Mouse (Mus musculus): Measurements from ENCODE around the gene Supt5. TPM values are rescaled to one million over a fixed set of nuclear protein-coding genes. Genes with fewer than 3 reads are reported as not detected.
A peak's percentile ranks its signal among the peaks of the same experiment; 100 is the strongest.

Gene Supt5
- polyA plus RNA-seq, 1 experiment from 2014 or later = 70.5 TPM

- peak overlapping the region; percentile 98 for H3K27ac ChIP-seq (replicated peaks; ENCODE audit: low read depth, low read length)
- H3K4me3 ChIP-seq (ENCODE audit: low read depth, low read length) = peak overlapping the region; percentile 76
- peak overlapping the region; percentile 94 for H3K4me2 ChIP-seq (ENCODE audit: low read depth, low read length)
- under 1% methylated on average over 23 of the region's 43 CpGs for WGBS
- H3K4me1 ChIP-seq (ENCODE audit: control insufficient read depth, insufficient read depth, low read length) = peaks cover 20% of the 10 kb centered on the region
- DNase-seq (ENCODE audit: low spot score) = peak; percentile 78
- ATAC-seq (ENCODE audit: low read depth) = no peak
- peak overlapping the region; percentile 85 for H3K9ac ChIP-seq (ENCODE audit: low read depth, low read length)
- H3K36me3 ChIP-seq (ENCODE audit: control insufficient read depth, insufficient read depth, low read length) = peaks cover 39% of the 10 kb centered on the region
- no peaks in the 10 kb centered on the region for H3K9me3 ChIP-seq (ENCODE audit: control insufficient read depth, low read length)
- H3K27me3 ChIP-seq (replicated peaks; ENCODE audit: control insufficient read depth, insufficient read depth, low read length) = no peaks in the 10 kb centered on the region
Measured at GRCm38 (mm10) chr7:28371514-28371989, 33.0 kb upstream of the Supt5 start.

GRCm38 (mm10) chr7:28370977-28371513, 32.5 kb upstream of the Supt5 start:
- Histone ChIP-seq H3K27me3 (replicated peaks; ENCODE audit: control insufficient read depth, insufficient read depth, low read length) (no peaks in the 10 kb centered on the region), H3K36me3 (ENCODE audit: control insufficient read depth, insufficient read depth, low read length) (peaks cover 44% of the 10 kb centered on the region), H3K9ac (ENCODE audit: low read depth, low read length) (peak overlapping the region; percentile 85), H3K9me3 (ENCODE audit: control insufficient read depth, low read length) (no peaks in the 10 kb centered on the region), H3K4me1 (ENCODE audit: control insufficient read depth, insufficient read depth, low read length) (peaks cover 15% of the 10 kb centered on the region), H3K27ac (replicated peaks; ENCODE audit: low read depth, low read length) (peak overlapping the region; percentile 98), H3K4me2 (ENCODE audit: low read depth, low read length) (peak overlapping the region; percentile 94), H3K4me3 (ENCODE audit: low read depth, low read length) (peak overlapping the region; percentile 76)
- ATAC-seq (ENCODE audit: low read depth) = no peak
- DNase-seq (ENCODE audit: low spot score) = peak; percentile 36
- WGBS = 3% methylated on average over 11 of the region's 11 CpGs

- peaks cover 54% of the 10 kb centered on the region for H3K36me3 ChIP-seq (ENCODE audit: control insufficient read depth, insufficient read depth, low read length)
- H3K4me1 ChIP-seq (ENCODE audit: control insufficient read depth, insufficient read depth, low read length) = peaks cover 14% of the 10 kb centered on the region
- no peak for DNase-seq (ENCODE audit: low spot score)
- WGBS = 87% methylated on average over 14 of the region's 14 CpGs
- ATAC-seq (ENCODE audit: low read depth) = no peak
- H3K4me3 ChIP-seq (ENCODE audit: low read depth, low read length) = peak overlapping the region; percentile 76
- peak overlapping the region; percentile 85 for H3K9ac ChIP-seq (ENCODE audit: low read depth, low read length)
- no peaks in the 10 kb centered on the region for H3K27me3 ChIP-seq (replicated peaks; ENCODE audit: control insufficient read depth, insufficient read depth, low read length)
- no peaks in the 10 kb centered on the region for H3K9me3 ChIP-seq (ENCODE audit: control insufficient read depth, low read length)
- peak overlapping the region; percentile 94 for H3K4me2 ChIP-seq (ENCODE audit: low read depth, low read length)
- no peak overlapping the region for H3K27ac ChIP-seq (replicated peaks; ENCODE audit: low read depth, low read length)
Measured at GRCm38 (mm10) chr7:28370051-28370450, 31.5 kb upstream of the Supt5 start.

GRCm38 (mm10) chr7:28368276-28368920, 29.9 kb upstream of the Supt5 start:
- ATAC-seq (ENCODE audit: low read depth) (no peak), DNase-seq (ENCODE audit: low spot score) (no peak)
- Histone ChIP-seq H3K4me2 (ENCODE audit: low read depth, low read length) (no peak overlapping the region), H3K9ac (ENCODE audit: low read depth, low read length) (0 out of 2 replicates have a peak overlapping the region, but pooled peaks have one; percentile 19), H3K4me3 (ENCODE audit: low read depth, low read length) (no peak overlapping the region), H3K27me3 (replicated peaks; ENCODE audit: control insufficient read depth, insufficient read depth, low read length) (no peaks in the 10 kb centered on the region), H3K36me3 (ENCODE audit: control insufficient read depth, insufficient read depth, low read length) (peaks cover 71% of the 10 kb centered on the region), H3K9me3 (ENCODE audit: control insufficient read depth, low read length) (no peaks in the 10 kb centered on the region), H3K27ac (replicated peaks; ENCODE audit: low read depth, low read length) (no peak overlapping the region), H3K4me1 (ENCODE audit: control insufficient read depth, insufficient read depth, low read length) (peaks cover 14% of the 10 kb centered on the region)
- WGBS = 88% methylated on average over 16 of the region's 16 CpGs

DNA sequence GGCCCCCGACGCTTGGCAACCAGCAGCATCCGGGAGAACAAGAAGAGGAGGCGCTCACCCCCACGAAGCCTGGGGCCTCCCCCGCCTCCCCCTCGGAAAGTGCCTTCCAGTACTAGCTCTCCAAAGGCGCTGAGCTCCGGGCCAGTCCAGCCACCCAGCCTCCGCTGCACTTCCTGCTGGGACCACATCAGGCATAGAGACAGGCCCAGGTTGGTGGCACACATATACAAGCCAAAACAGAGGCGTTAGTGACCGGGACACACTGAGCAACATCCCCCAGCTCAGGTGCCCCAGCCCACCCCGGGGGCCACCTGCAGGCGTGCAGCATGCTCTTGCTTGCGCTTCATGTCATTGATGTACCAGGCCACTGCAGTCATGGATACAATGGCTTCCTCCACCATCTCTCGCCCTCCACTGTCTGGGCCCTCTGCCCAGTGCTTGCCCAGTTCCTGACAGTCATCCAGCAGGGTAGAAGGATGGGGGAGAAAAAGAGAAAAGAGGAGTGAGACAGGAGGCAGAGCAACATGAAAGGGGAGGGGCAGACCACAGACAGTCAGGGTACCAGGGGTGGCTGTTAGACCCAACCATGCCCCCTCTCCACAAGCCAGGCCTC, 29.2 kb upstream of the Supt5 start:
- Histone ChIP-seq H3K9me3 (ENCODE audit: control insufficient read depth, low read length) (no peaks in the 10 kb centered on the region), H3K4me1 (ENCODE audit: control insufficient read depth, insufficient read depth, low read length) (peaks cover 14% of the 10 kb centered on the region), H3K9ac (ENCODE audit: low read depth, low read length) (no peak overlapping the region), H3K27ac (replicated peaks; ENCODE audit: low read depth, low read length) (no peak overlapping the region), H3K4me3 (ENCODE audit: low read depth, low read length) (no peak overlapping the region), H3K36me3 (ENCODE audit: control insufficient read depth, insufficient read depth, low read length) (peaks cover 77% of the 10 kb centered on the region), H3K27me3 (replicated peaks; ENCODE audit: control insufficient read depth, insufficient read depth, low read length) (no peaks in the 10 kb centered on the region), H3K4me2 (ENCODE audit: low read depth, low read length) (no peak overlapping the region)
- no peak for ATAC-seq (ENCODE audit: low read depth)
- 94% methylated on average over 16 of the region's 16 CpGs for WGBS
- DNase-seq (ENCODE audit: low spot score) = no peak

GRCm38 (mm10) chr7:28362441-28363060, 24.0 kb upstream of the Supt5 start:
- DNase-seq (ENCODE audit: low spot score) (no peak), ATAC-seq (ENCODE audit: low read depth) (no peak)
- H3K4me2 ChIP-seq (ENCODE audit: low read depth, low read length) = no peak overlapping the region

DNA sequence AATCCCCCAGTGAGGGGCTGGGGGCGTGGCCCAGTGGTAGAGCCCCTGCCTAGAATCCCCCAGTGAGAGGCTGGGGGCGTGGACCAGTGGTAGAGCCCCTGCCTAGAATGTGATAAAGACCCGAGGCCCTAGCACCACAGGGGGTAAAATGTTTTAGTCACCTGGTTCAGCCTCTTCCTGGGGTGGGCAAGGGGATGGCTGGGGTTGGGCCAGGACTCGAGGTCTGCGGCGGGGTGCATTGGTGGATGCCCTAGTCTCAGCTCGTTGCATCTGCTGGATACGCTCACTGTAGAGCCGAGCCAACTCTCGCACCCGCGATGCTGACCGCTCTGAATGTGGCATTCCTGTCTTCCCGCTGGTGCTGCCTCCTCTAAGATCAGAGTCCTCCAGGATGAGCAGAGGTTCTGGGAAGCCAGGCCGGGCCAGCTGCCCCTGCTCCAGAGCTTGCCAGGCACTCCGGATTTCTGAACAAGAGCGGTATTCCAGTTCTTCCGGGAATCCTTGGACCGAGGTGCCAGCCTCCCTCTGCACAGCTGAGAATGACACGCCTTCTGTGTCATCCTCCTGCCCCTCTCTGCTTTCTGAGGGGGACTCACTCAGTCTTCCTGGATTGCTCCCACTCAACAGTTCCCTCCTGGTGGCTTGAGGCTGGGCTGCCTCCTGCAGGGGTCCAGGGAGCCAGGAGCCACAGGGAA, 23.2 kb upstream of the Supt5 start:
- Histone ChIP-seq H3K36me3 (ENCODE audit: control insufficient read depth, insufficient read depth, low read length) (peaks cover 80% of the 10 kb centered on the region), H3K27me3 (replicated peaks; ENCODE audit: control insufficient read depth, insufficient read depth, low read length) (no peaks in the 10 kb centered on the region), H3K9ac (ENCODE audit: low read depth, low read length) (no peak overlapping the region), H3K4me1 (ENCODE audit: control insufficient read depth, insufficient read depth, low read length) (peaks cover 12% of the 10 kb centered on the region; the same call in 1 of the 2 replicates), H3K27ac (replicated peaks; ENCODE audit: low read depth, low read length) (no peak overlapping the region), H3K9me3 (ENCODE audit: control insufficient read depth, low read length) (no peaks in the 10 kb centered on the region), H3K4me3 (ENCODE audit: low read depth, low read length) (no peak overlapping the region), H3K4me2 (ENCODE audit: low read depth, low read length) (no peak overlapping the region)
- 97% methylated on average over 17 of the region's 20 CpGs for WGBS
- DNase-seq (ENCODE audit: low spot score) = no peak
- no peak for ATAC-seq (ENCODE audit: low read depth)

More at GRCm38 (mm10) chr7:28362441-28363060, 24.0 kb upstream of the Supt5 start:
- Histone ChIP-seq H3K36me3 (ENCODE audit: control insufficient read depth, insufficient read depth, low read length) (peaks cover 87% of the 10 kb centered on the region), H3K27ac (replicated peaks; ENCODE audit: low read depth, low read length) (no peak overlapping the region), H3K9ac (ENCODE audit: low read depth, low read length) (no peak overlapping the region), H3K4me1 (ENCODE audit: control insufficient read depth, insufficient read depth, low read length) (peaks cover 6% of the 10 kb centered on the region; the same call in 1 of the 2 replicates), H3K9me3 (ENCODE audit: control insufficient read depth, low read length) (no peaks in the 10 kb centered on the region), H3K4me3 (ENCODE audit: low read depth, low read length) (no peak overlapping the region), H3K27me3 (replicated peaks; ENCODE audit: control insufficient read depth, insufficient read depth, low read length) (no peaks in the 10 kb centered on the region)
- WGBS = 89% methylated on average over 13 of the region's 16 CpGs

- no peak overlapping the region for H3K4me2 ChIP-seq (ENCODE audit: low read depth, low read length)
- DNase-seq (ENCODE audit: low spot score) (no peak), ATAC-seq (ENCODE audit: low read depth) (no peak)
- no peak overlapping the region for H3K27ac ChIP-seq (replicated peaks; ENCODE audit: low read depth, low read length)
- peaks cover 14% of the 10 kb centered on the region; the same call in 1 of the 2 replicates for H3K4me1 ChIP-seq (ENCODE audit: control insufficient read depth, insufficient read depth, low read length)
- no peaks in the 10 kb centered on the region for H3K9me3 ChIP-seq (ENCODE audit: control insufficient read depth, low read length)
- H3K27me3 ChIP-seq (replicated peaks; ENCODE audit: control insufficient read depth, insufficient read depth, low read length) = no peaks in the 10 kb centered on the region
- 98% methylated on average over 6 of the region's 6 CpGs for WGBS
- no peak overlapping the region for H3K9ac ChIP-seq (ENCODE audit: low read depth, low read length)
- H3K4me3 ChIP-seq (ENCODE audit: low read depth, low read length) = no peak overlapping the region
- H3K36me3 ChIP-seq (ENCODE audit: control insufficient read depth, insufficient read depth, low read length) = peaks cover 73% of the 10 kb centered on the region
Measured at GRCm38 (mm10) chr7:28360291-28360690, 21.7 kb upstream of the Supt5 start.

All from embryonic facial prominence, embryonic 14.5 days (tissue).